Mouse (Mus musculus) left cerebral cortex, postnatal 10 days (tissue): ENCODE measurements around the gene Ephb1. TPM values are rescaled to one million over a fixed set of nuclear protein-coding genes. Genes with fewer than 3 reads are reported as not detected.

ENCODE experiments used
- DNase-seq, 2 experiments: peaks; one replicate each; pipeline ENCODE4 v3.0.0; 2021 to 2022; ENCODE audit warnings: low spot score in 2 of 2, mixed read lengths in 1 of 2; ENCODE audit errors: extremely low spot score in 1 of 2
- intact Hi-C: fragments of 180-260 bp; cut with DNase I; formaldehyde crosslinking; loops from one replicate; pipeline ENCODE4 v1.15.1; 2025
- total RNA-seq, 2 experiments: library from RNA; stranded (reverse); gene quantifications; 2 replicates each; pipeline ENCODE4 v1.2.3; 2021

Ephb1 gene
- total RNA-seq, 2 experiments from 2014 or later: 37.7 to 37.8 TPM

GRCm38 (mm10) chr9:102353636-102354491, 629 bp downstream of the Ephb1 start:
- peak in 1 of 2 experiments; percentile 42 for DNase-seq
- intact Hi-C loops: loop anchor here (2.0 to 10.0 kb wide), 6 partner anchors 92 to 1169 kb away; no protein-coding TSS in a partner anchor

DNA sequence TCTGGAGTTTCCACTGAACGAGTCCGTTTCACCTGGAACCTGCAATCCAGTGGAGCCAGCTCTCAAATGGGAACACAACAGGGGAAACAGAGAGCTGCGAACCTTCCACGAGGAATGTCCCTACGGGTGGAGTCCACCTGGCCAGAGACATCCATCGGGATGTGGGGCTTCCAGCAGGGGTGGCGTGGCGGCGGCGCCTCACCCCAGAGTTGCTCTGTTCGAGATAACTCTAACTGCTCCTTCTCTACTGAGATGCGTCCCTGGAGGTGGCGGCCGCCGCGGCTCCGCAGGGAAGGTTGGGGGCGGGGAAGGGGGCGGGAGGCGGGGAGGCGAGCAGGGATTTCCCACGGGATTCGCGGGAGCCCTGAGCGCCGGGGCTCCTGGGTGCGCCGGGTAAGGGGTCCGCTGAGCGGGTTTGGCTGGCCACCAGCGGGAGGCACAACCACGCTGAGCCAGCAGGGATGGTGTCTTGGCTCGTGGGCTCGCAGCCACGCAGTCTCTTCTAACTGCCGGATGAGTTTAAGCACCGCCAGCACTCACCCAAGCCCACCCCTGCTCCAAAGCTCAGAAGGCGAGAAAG, 1.3 kb downstream of the Ephb1 start:
- peak in 1 of 2 experiments; percentile 71 for DNase-seq
- intact Hi-C loops: loop anchor here (5.0 to 10.0 kb wide), 5 partner anchors 91 to 1168 kb away; no protein-coding TSS in a partner anchor

GRCm38 (mm10) chr9:102352186-102353055, 2.1 kb downstream of the Ephb1 start:
- intact Hi-C loops: loop anchor here (5.0 to 10.0 kb wide), 5 partner anchors 90 to 1168 kb away; no protein-coding TSS in a partner anchor
- DNase-seq: no peak

DNA sequence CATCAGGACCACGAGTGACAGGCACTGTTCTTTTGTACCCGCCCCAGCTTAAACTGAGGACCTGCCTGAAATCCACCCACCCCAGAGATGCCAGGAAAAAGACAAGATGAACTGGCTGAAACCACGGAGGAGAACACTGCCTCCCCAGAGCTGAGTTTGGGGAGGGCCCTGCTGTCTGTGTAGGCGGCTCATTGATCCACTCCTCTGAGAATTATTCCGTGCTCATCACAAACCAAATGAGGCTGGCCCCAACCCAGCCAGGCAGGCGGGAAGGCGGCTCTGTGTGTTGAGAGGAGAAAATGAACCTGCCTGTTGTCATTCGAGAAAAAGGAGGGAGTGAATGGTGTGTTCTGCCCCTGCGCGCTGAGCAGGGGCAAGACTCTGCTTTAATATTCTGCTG, 2.8 kb downstream of the Ephb1 start:
- DNase-seq: no peak
- intact Hi-C loops: loop anchor here (5.0 to 10.0 kb wide), 5 partner anchors 89 to 1167 kb away; no protein-coding TSS in a partner anchor

- DNase-seq: no peak
- intact Hi-C loops: loop anchor here (5.0 to 10.0 kb wide), 5 partner anchors 89 to 1166 kb away; no protein-coding TSS in a partner anchor
Measured at GRCm38 (mm10) chr9:102351221-102351620, 3.3 kb downstream of the Ephb1 start.

- DNase-seq: no peak
- intact Hi-C loops: loop anchor here (5.0 to 10.0 kb wide), 5 partner anchors 88 to 1166 kb away; no protein-coding TSS in a partner anchor
Measured at GRCm38 (mm10) chr9:102350696-102351095, 3.8 kb downstream of the Ephb1 start.

- intact Hi-C loops: loop anchor here (5.0 to 10.0 kb wide), 5 partner anchors 88 to 1165 kb away; no protein-coding TSS in a partner anchor
Measured at GRCm38 (mm10) chr9:102350076-102350475, 4.4 kb downstream of the Ephb1 start.

GRCm38 (mm10) chr9:102346801-102347200, 7.7 kb downstream of the Ephb1 start:
- no peak for DNase-seq
- intact Hi-C loops: no loop called here

More at GRCm38 (mm10) chr9:102350076-102350475, 4.4 kb downstream of the Ephb1 start:
- no peak for DNase-seq

GRCm38 (mm10) chr9:102345474-102345873, 9.0 kb downstream of the Ephb1 start:
- intact Hi-C loops: no loop called here

DNA sequence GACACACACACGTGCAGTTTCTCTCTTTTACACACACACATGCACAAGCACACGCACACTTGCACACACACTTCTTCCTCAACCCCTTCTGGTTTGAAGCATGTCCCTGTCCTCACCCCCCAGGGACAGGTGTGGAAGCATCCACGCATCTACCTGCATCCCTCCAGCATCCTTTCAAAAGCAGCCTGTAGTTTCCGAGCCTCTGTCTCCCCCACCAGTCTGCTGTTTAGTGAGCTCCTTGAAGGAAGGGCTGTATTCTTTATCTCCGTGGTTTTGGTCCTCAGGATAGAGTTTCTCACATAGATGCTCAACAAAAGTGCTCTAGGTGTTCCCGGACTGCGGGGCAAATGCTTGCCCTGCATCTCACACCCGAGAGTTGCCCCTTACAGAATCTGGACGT, 9.4 kb downstream of the Ephb1 start:
- peak in 1 of 2 experiments; percentile 8 for DNase-seq
- intact Hi-C loops: no loop called here

More at GRCm38 (mm10) chr9:102345474-102345873, 9.0 kb downstream of the Ephb1 start:
- peak in 1 of 2 experiments; percentile 6 for DNase-seq

- intact Hi-C loops: no loop called here
- DNase-seq: peak in 1 of 2 experiments; percentile 7
Measured at GRCm38 (mm10) chr9:102344086-102344930, 10.2 kb downstream of the Ephb1 start.

- DNase-seq: peak in 1 of 2 experiments; percentile 7
- intact Hi-C loops: no loop called here
Measured at GRCm38 (mm10) chr9:102343061-102343460, 11.4 kb downstream of the Ephb1 start.

DNA sequence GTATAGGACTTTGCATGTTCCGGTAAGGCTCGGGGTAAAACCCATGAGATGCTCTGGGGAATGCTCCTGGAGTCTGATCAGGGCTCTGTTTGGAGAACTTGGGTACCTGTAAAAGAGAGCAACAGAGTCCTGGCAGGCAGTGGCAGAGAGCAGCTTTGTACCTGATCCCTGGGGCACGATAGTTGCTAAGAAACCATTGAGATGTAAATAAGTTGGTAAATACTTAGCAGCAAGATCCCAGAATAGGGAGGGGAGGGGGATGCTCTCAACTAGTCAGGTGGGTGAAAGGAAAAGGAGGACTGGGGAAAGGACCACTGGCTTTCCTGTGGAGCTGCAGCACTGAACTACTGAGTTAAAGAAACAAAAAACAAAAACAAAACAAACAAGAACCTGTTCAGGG, 12.5 kb downstream of the Ephb1 start:
- no peak for DNase-seq
- intact Hi-C loops: no loop called here

GRCm38 (mm10) chr9:102340768-102341167, 13.7 kb downstream of the Ephb1 start:
- intact Hi-C loops: no loop called here
- peak in 1 of 2 experiments; percentile 12 for DNase-seq

DNA sequence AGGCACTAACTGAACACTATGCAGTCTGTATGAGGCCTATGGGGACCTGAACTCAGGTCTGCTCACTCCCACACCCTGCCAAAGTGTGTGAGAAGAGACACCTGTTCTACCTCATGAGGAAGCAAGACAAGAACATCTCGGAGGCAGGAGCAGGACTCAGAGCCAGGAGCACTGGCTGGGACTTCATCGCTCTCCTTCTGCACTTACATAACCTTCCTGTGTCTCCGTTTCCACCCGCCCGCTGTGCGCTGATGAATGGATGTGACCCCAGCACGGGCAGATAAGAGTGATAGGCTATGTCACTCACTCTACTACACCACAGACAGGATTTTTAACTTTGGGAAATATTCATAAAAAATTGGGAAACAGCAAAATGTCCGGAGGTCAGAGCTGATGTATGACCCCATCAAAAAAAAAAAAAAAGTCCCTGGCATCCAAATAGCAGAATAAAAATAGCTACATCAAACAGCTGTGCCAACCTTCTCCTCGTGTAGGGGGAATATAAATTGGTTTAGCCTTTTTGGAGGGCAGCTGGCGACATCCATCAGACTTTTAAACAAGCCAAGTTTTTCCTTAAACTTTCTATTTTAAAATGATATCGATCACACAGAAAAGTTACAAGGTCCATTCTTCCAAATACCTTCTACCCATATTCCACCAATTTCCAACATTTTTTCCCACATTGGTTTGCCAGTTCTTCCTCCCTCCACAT, 18.8 kb downstream of the Ephb1 start:
- intact Hi-C loops: no loop called here
- no peak for DNase-seq

DNA sequence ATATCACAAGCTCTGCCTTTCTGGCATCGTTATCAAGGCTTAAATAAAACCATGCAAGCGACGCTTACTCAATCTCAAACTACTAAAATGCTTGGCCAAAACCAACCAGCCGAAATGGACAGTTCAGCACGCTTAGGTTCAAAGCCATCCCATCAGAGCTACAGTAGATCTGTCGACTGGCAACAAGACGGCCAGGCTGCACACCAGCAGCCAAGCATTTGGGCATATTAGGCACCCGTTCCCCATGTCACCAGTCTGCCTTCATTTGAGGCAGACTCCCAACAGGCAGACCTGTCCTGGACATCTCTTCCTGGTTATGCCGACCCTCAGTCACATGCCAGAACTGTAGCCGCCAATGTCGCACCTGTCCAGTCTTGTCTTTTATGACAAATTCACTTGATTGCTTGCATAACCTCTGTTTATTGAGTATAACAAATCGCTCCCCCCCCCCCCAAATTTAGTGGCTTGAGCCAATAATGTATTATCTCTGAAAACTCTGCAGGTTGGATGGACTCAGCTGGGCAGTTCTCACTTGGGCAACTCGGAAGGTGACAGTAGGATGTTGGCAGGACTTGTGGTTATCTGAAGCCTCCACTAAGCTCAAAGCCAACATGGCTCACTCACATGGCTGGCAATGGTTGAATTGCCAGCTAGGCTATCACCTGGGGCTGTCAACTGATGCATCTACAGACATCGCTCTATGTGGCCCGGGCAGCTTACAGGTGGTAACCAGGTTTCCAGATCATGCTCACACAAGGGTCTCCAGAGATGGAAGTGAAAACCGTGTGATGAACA, 24.0 kb downstream of the Ephb1 start:
- no peak for DNase-seq
- intact Hi-C loops: no loop called here
